Mouse (Mus musculus): Measurements from ENCODE around the gene Immp2l. TPM values are rescaled to one million over a fixed set of nuclear protein-coding genes. Genes with fewer than 3 reads are reported as not detected.

Gene Immp2l
- polyA plus RNA-seq, 2 experiments: 4.3 to 11.2 TPM

GRCm38 (mm10) chr12:41159543-41159942 lies 135.7 kb downstream of the Immp2l start:
- H3K9me3 ChIP-seq (ENCODE audit: control insufficient read depth, low read length): no peaks in the 10 kb centered on the region
- H3K4me1 ChIP-seq (replicated peaks; ENCODE audit: control insufficient read depth in 2 of 2, insufficient read depth in 2 of 2, low read length in 1 of 2): no peaks in the 10 kb centered on the region
- H3K27me3 ChIP-seq (ENCODE audit: control insufficient read depth, insufficient read depth, low read length): no peaks in the 10 kb centered on the region
- no peak for TF ChIP-seq CTCF (IDR thresholded peaks at IDR 0.05; ENCODE audit: low read depth)
- TF ChIP-seq EP300 (IDR thresholded peaks at IDR 0.05; ENCODE audit: low read depth): no peak
- no peak for ATAC-seq (ENCODE audit: insufficient read depth)
- DNase-seq (ENCODE audit: low read depth in 3 of 3, low spot score in 3 of 3): no peak
- 79% methylated on average over 4 of the region's 4 CpGs for WGBS (ENCODE audit: insufficient replicate concordance)
- no peaks in the 10 kb centered on the region for H3K36me3 ChIP-seq (replicated peaks; ENCODE audit: control insufficient read depth, insufficient read depth, low read depth)
- H3K9ac ChIP-seq (replicated peaks): no peak overlapping the region
- no peak overlapping the region for H3K4me2 ChIP-seq (ENCODE audit: low read depth)
- H3K4me3 ChIP-seq (ENCODE audit: insufficient read depth in 1 of 2, low read depth in 2 of 2, low read length in 2 of 2): no peak overlapping the region
- H3K27ac ChIP-seq: no peak overlapping the region

- Histone ChIP-seq H3K9ac (replicated peaks) (no peak overlapping the region), H3K36me3 (replicated peaks; ENCODE audit: control insufficient read depth, insufficient read depth, low read depth) (no peaks in the 10 kb centered on the region), H3K27ac (no peak overlapping the region), H3K4me2 (ENCODE audit: low read depth) (no peak overlapping the region), H3K27me3 (ENCODE audit: control insufficient read depth, insufficient read depth, low read length) (no peaks in the 10 kb centered on the region), H3K9me3 (ENCODE audit: control insufficient read depth, low read length) (no peaks in the 10 kb centered on the region), H3K4me3 (ENCODE audit: insufficient read depth in 1 of 2, low read depth in 2 of 2, low read length in 2 of 2) (no peak overlapping the region), H3K4me1 (replicated peaks; ENCODE audit: control insufficient read depth in 2 of 2, insufficient read depth in 2 of 2, low read length in 1 of 2) (no peaks in the 10 kb centered on the region)
- ATAC-seq (ENCODE audit: insufficient read depth): no peak
- no peak for DNase-seq (ENCODE audit: low read depth in 3 of 3, low spot score in 3 of 3)
- TF ChIP-seq EP300 (IDR thresholded peaks at IDR 0.05; ENCODE audit: low read depth) (no peak), CTCF (IDR thresholded peaks at IDR 0.05; ENCODE audit: low read depth) (no peak)
- 67% methylated on average over 4 of the region's 4 CpGs for WGBS (ENCODE audit: insufficient replicate concordance)
These were observed 143.9 kb downstream of the Immp2l start for GRCm38 (mm10) chr12:41167802-41168201.

- DNase-seq (ENCODE audit: low read depth in 3 of 3, low spot score in 3 of 3) (no peak), ATAC-seq (ENCODE audit: insufficient read depth) (no peak)
- Histone ChIP-seq H3K9me3 (ENCODE audit: control insufficient read depth, low read length) (no peaks in the 10 kb centered on the region), H3K4me3 (ENCODE audit: insufficient read depth in 1 of 2, low read depth in 2 of 2, low read length in 2 of 2) (no peak overlapping the region), H3K4me2 (ENCODE audit: low read depth) (no peak overlapping the region), H3K9ac (replicated peaks) (no peak overlapping the region), H3K4me1 (replicated peaks; ENCODE audit: control insufficient read depth in 2 of 2, insufficient read depth in 2 of 2, low read length in 1 of 2) (no peaks in the 10 kb centered on the region), H3K27me3 (ENCODE audit: control insufficient read depth, insufficient read depth, low read length) (no peaks in the 10 kb centered on the region), H3K36me3 (replicated peaks; ENCODE audit: control insufficient read depth, insufficient read depth, low read depth) (no peaks in the 10 kb centered on the region), H3K27ac (no peak overlapping the region)
- WGBS (ENCODE audit: insufficient replicate concordance): 56% methylated on average over 1 of the region's 1 CpGs
- TF ChIP-seq CTCF (IDR thresholded peaks at IDR 0.05; ENCODE audit: low read depth) (no peak), EP300 (IDR thresholded peaks at IDR 0.05; ENCODE audit: low read depth) (no peak)
These were observed 146.2 kb downstream of the Immp2l start for GRCm38 (mm10) chr12:41170051-41170450.

- DNase-seq (ENCODE audit: low read depth in 3 of 3, low spot score in 3 of 3) (no peak), ATAC-seq (ENCODE audit: insufficient read depth) (no peak)
- H3K9me3 ChIP-seq (ENCODE audit: control insufficient read depth, low read length): no peaks in the 10 kb centered on the region
- H3K27me3 ChIP-seq (ENCODE audit: control insufficient read depth, insufficient read depth, low read length): no peaks in the 10 kb centered on the region
- H3K4me2 ChIP-seq (ENCODE audit: low read depth): no peak overlapping the region
- H3K27ac ChIP-seq: no peak overlapping the region
- TF ChIP-seq EP300 (IDR thresholded peaks at IDR 0.05; ENCODE audit: low read depth) (no peak), CTCF (IDR thresholded peaks at IDR 0.05; ENCODE audit: low read depth) (no peak)
- H3K4me3 ChIP-seq (ENCODE audit: insufficient read depth in 1 of 2, low read depth in 2 of 2, low read length in 2 of 2): no peak overlapping the region
- no peak overlapping the region for H3K9ac ChIP-seq (replicated peaks)
- no peaks in the 10 kb centered on the region for H3K36me3 ChIP-seq (replicated peaks; ENCODE audit: control insufficient read depth, insufficient read depth, low read depth)
- H3K4me1 ChIP-seq (replicated peaks; ENCODE audit: control insufficient read depth in 2 of 2, insufficient read depth in 2 of 2, low read length in 1 of 2): no peaks in the 10 kb centered on the region
These were observed 159.0 kb downstream of the Immp2l start for GRCm38 (mm10) chr12:41182856-41183255.

- H3K27ac ChIP-seq: no peak overlapping the region
- H3K36me3 ChIP-seq (replicated peaks; ENCODE audit: control insufficient read depth, insufficient read depth, low read depth): no peaks in the 10 kb centered on the region
- no peak overlapping the region for H3K4me3 ChIP-seq (ENCODE audit: insufficient read depth in 1 of 2, low read depth in 2 of 2, low read length in 2 of 2)
- 47% methylated on average over 4 of the region's 4 CpGs for WGBS (ENCODE audit: insufficient replicate concordance)
- no peak overlapping the region for H3K4me2 ChIP-seq (ENCODE audit: low read depth)
- H3K4me1 ChIP-seq (replicated peaks; ENCODE audit: control insufficient read depth in 2 of 2, insufficient read depth in 2 of 2, low read length in 1 of 2): no peaks in the 10 kb centered on the region
- DNase-seq (ENCODE audit: low read depth in 3 of 3, low spot score in 3 of 3) (no peak), ATAC-seq (ENCODE audit: insufficient read depth) (no peak)
- no peak overlapping the region for H3K9ac ChIP-seq (replicated peaks)
- TF ChIP-seq EP300 (IDR thresholded peaks at IDR 0.05; ENCODE audit: low read depth): no peak
- H3K9me3 ChIP-seq (ENCODE audit: control insufficient read depth, low read length): no peaks in the 10 kb centered on the region
- no peaks in the 10 kb centered on the region for H3K27me3 ChIP-seq (ENCODE audit: control insufficient read depth, insufficient read depth, low read length)
These were observed 161.2 kb downstream of the Immp2l start for GRCm38 (mm10) chr12:41185060-41185459.

- Histone ChIP-seq H3K27ac (no peak overlapping the region), H3K4me2 (ENCODE audit: low read depth) (no peak overlapping the region), H3K9ac (replicated peaks) (no peak overlapping the region), H3K36me3 (replicated peaks; ENCODE audit: control insufficient read depth, insufficient read depth, low read depth) (no peaks in the 10 kb centered on the region), H3K4me1 (replicated peaks; ENCODE audit: control insufficient read depth in 2 of 2, insufficient read depth in 2 of 2, low read length in 1 of 2) (no peaks in the 10 kb centered on the region), H3K9me3 (ENCODE audit: control insufficient read depth, low read length) (no peaks in the 10 kb centered on the region), H3K4me3 (ENCODE audit: insufficient read depth in 1 of 2, low read depth in 2 of 2, low read length in 2 of 2) (no peak overlapping the region), H3K27me3 (ENCODE audit: control insufficient read depth, insufficient read depth, low read length) (no peaks in the 10 kb centered on the region)
- WGBS (ENCODE audit: insufficient replicate concordance): 53% methylated on average over 6 of the region's 6 CpGs
- no peak for DNase-seq (ENCODE audit: low read depth in 3 of 3, low spot score in 3 of 3)
- no peak for TF ChIP-seq CTCF (IDR thresholded peaks at IDR 0.05; ENCODE audit: low read depth)
- TF ChIP-seq EP300 (IDR thresholded peaks at IDR 0.05; ENCODE audit: low read depth): no peak
- no peak for ATAC-seq (ENCODE audit: insufficient read depth)
These were observed 161.6 kb downstream of the Immp2l start for GRCm38 (mm10) chr12:41185509-41185908.

Measured in liver, embryonic 14.5 days (tissue).